Mouse (Mus musculus) ovary, postnatal 36 days (tissue): Measurements from ENCODE around the gene Rbm20.

Experiments used
- DNase-seq: peaks from one replicate; pipeline ENCODE4 v3.0.0; 2022; ENCODE audit warnings: low spot score, mixed read lengths

Rbm20 gene

DNA sequence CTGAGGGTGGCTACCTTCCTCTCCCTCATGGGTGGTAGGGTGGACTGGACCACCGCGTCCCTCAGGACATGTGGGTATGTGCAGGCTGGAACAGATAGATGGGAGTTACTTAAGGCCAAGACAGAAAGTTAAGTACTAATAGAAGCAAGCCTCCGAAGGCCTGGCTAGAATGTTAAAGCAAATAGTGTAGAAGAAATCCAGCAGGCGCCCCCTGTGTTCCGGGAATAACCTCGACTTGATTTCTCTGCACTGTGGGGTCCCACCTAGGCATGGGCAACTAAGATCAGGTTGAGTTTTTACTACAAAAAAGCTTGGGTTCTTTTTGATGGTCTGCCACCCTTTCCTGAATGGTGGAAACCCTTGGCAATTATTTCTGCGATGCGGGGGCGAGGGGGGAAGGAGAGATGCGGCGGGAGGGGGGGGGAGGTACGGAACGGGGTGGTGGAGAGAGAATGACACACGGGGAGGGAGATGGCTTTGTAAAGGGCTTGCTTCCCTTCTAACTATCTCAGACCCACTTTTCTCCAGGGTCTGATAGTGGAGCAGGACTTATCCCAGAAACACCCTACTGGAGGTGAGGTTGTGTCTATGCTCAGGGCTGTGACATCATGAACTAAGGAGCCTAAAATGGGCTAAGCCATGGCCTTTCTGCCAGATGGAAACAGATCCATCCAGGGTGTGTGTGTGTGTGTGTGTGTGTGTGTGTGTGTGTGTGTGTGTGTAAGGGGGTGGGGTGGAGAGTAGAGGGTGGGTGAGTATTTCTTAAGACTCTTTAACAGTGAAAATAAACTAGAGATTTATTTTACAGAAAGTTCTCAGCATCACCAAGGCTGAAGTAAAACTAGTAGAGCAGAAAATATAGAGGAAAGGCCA, 175.0 kb downstream of the Rbm20 start:
- no peak for DNase-seq

GRCm38 (mm10) chr19:53852699-53853451, 175.8 kb downstream of the Rbm20 start:
- DNase-seq, result peak; percentile 85

DNA sequence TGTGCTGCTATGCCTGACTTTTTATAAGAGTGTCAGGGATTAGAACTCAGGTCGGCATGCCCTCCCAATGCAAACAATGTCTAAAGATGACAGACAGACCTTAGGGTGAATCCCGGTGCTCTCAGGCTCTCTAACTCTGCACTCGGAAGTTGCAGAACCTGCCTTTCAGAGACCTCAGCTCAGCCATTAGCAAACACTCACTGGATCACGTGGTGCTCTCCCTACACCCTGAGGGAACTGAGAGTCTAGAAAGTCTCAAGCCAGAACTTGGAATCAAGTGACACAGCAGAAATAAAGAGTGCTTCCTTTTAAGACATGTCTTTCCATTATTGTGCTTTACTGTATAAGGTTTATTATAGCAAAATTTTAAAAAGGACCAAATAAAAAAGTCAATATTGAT, 177.9 kb downstream of the Rbm20 start:
- no peak for DNase-seq

GRCm38 (mm10) chr19:53855781-53856180, 178.7 kb downstream of the Rbm20 start:
- no peak for DNase-seq

DNA sequence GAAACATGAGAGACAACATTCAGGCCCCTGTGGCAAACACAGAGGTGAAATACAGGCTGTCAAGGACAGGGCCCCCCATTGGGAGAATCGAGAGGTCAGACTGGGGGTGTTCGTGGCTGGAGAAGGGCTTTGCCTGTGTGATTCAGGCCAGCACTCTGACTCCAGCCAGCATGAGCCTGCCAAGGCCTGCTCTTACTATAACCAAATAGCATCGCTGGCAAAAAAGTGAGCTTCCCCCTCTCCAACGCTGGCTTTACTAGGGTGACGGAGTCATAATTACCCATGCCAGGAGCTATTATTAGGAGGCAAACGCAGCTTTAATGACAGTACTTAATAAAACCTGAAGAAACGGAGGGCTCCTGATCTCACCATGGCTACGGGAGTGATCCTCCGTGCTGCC, 179.7 kb downstream of the Rbm20 start:
- DNase-seq, result no peak

- no peak for DNase-seq
Measured at GRCm38 (mm10) chr19:53857962-53858361, 180.9 kb downstream of the Rbm20 start.

DNA sequence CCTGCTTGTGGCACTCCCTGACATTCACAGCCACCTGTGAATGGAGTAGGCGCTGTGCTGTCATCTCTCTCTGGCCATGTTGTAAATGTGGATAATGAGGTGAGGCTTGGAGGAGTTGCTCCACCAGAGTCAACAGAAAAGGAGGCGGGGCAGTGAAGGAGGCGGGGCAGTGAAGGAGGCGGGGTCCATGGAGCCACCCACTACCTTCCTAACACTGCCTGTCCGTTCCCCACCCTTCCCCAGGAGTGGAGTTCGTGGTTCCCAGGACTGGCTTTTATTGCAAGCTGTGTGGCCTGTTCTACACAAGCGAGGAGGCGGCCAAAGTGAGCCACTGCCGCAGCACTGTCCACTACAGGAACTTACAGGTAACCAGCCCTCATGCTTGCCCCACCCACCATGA, 182.0 kb downstream of the Rbm20 start:
- DNase-seq, result no peak

GRCm38 (mm10) chr19:53859593-53859992, 182.5 kb downstream of the Rbm20 start:
- DNase-seq, result no peak

- no peak for DNase-seq
Measured at GRCm38 (mm10) chr19:53861346-53861745, 184.2 kb downstream of the Rbm20 start.

- no peak for DNase-seq
Measured at GRCm38 (mm10) chr19:53862573-53863246, 185.6 kb downstream of the Rbm20 start.

DNA sequence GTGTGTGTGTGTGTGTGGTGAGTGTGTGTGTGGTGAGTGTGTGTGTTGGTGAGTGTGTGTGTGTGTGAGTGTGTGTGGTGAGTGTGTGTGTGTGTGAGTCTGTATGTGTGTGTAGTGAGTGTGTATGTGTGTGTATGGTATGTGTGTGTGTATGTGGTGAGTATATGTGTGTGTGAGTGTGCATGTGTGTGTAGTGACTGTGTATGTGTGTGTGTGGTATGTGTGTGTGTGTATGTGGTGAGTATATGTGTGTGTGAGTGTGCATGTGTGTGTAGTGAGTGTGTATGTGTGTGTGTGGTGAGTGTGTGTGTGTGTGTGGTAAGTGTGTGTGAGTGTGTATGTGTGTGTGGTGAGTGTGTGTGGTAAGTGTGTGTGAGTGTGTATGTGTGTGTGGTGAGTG, 190.1 kb downstream of the Rbm20 start:
- DNase-seq, result no peak

DNA sequence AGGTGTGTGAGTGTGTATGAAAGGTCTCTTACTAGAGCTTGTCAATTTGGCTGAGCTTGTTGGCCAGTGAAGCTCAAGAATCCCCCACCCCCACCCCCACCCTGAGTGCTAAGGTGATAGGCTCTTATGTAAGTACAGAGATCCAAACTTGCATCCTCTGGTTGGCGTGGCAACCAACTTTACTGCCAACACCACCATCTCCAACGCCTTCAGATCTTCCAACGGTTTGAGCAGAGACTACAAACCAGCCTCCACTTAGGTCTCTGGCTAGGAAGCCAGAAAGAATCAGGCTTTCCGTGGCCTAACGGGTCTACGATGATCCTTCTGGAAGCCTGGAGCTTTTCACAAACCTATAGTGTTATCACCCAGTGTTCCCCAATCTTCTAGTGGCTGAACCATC, 191.0 kb downstream of the Rbm20 start:
- no peak for DNase-seq

DNA sequence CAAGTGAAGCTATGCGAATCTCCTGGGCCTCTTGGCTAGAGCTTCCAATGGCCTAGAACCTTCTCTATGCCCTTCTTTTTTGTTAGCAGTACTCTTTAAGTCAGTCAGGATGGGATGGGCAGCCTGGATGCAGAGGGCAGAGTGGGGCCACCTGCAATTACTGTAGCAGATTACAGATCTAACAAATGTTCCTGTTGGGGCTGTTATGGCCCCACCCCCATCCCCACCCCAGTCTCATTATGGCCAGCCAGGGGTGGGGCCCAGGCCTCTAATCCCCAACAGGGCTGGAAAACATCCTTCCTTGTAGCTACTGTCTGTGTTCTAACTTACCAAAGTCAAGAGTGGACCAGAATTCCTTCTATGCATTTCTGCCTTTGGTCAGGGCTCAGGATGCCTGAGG, 191.7 kb downstream of the Rbm20 start:
- DNase-seq, result no peak

- DNase-seq, result no peak
Measured at GRCm38 (mm10) chr19:53869427-53870385, 192.6 kb downstream of the Rbm20 start.

DNA sequence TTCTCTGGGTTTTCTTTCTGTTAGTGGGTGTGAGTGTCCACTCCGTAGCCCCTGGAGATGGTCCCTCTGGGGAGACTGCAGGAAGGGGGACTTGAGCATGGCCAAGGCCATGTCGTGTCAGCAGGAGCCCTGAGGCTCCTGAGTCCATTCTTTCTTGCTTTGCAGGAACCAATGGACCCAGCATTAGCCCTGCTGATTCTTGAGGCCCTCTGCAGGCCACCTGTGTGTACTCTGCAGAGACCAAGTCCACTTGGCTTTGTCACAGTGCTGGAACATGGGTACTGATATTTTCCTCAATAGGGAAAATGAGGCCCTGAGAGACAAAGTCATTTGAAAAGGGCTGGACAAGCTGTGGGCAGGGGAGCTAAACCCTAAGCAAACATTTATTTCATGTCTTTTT, 193.5 kb downstream of the Rbm20 start:
- DNase-seq, result no peak

DNA sequence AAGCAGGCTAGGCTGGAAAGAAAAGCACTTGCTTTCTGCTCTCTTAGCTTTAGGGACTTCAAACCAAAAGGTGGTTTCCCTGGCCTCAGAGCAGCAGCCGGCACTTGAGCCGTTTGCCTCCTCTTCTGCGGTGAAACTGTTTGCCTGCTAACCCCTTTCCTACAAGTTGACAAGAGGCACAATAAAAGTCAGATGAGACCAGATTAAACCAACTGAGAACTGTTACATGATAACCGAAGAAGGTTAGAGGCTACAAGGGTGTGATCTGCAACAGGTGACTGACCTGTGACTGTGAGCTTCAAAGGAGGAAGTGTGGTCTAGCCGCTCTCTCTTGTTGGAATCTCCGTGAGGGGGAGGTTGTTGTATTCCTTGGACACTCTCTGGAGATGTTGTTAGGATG, 194.4 kb downstream of the Rbm20 start:
- no peak for DNase-seq

- DNase-seq, result no peak
Measured at GRCm38 (mm10) chr19:53872994-53873713, 196.0 kb downstream of the Rbm20 start.

GRCm38 (mm10) chr19:53875246-53875645, 198.1 kb downstream of the Rbm20 start:
- DNase-seq, result no peak

GRCm38 (mm10) chr19:53877779-53878178, 200.7 kb downstream of the Rbm20 start:
- no peak for DNase-seq

- DNase-seq, result no peak
Measured at GRCm38 (mm10) chr19:53880460-53880859, 203.4 kb downstream of the Rbm20 start.

- DNase-seq, result no peak
Measured at GRCm38 (mm10) chr19:53881786-53882185, 204.7 kb downstream of the Rbm20 start.
